In genomic region chr6:145322246-145322645, GRCm38 (mm10) we compare ENCODE assay signal across 24 mouse cellular contexts.
DNase-seq lines count a peak whose midpoint lies in the region; ATAC-seq and TF ChIP-seq lines count a peak whose summit lies in the region.
"Had no signal": no experiment of that assay in that cellular context is flagged by ENCODE, and none has a peak within 500 bp of the region (broad histone marks: within the 10 kb centered on the region; RNA-seq: fewer than 3 reads in every experiment).

No protein-coding gene starts in this region.

- DNase-seq in 416B (ENCODE audit: low read depth) (peak; percentile 61), adipocyte (ENCODE audit: low spot score) (no peak)
- DNase-seq in Muller cell, postnatal 12 days (ENCODE audit: inconsistent ontology term) = no peak
- DNase-seq in left cerebral cortex, postnatal 25 days (ENCODE audit: low spot score in 2 of 2) = no peak
- no peak for DNase-seq in left cerebral cortex, postnatal 4 days
- DNase-seq: adrenal gland, adult 8-10 months; adrenal gland, postnatal 14 days; adrenal gland, postnatal 36 days; B cell, adult 2 months; cerebellum, adult 11 months; cerebellum, adult 18-20 months; cerebellum, adult 8-10 months; cerebellum, adult 9-11 months; cerebellum, postnatal 14 days; cerebellum, postnatal 36 days; forebrain, postnatal 0 days had no signal

- peak; percentile 70 for ATAC-seq in granulocyte monocyte progenitor cell, adult 5-6 weeks (replicated peaks; ENCODE audit: poor library complexity, severe bottlenecking)
- ATAC-seq in megakaryocyte progenitor cell, adult 5-6 weeks (replicated peaks; ENCODE audit: poor library complexity) = peak; percentile 68
- ATAC-seq: CD4-positive, CD25-positive, alpha-beta regulatory T cell, adult 4 months; forebrain, embryonic 13.5 days; forebrain, embryonic 15.5 days; forebrain, postnatal 0 days had no signal

- no peak for TF ChIP-seq CTCF in bone marrow, adult 2 months (IDR thresholded peaks at IDR 0.05; ENCODE audit: control insufficient read depth, insufficient read depth, low read length)

- H3K4me3 ChIP-seq in bone marrow, adult 2 months (replicated peaks; ENCODE audit: control insufficient read depth, low read depth, low read length) = no peak overlapping the region
- H3K4me3 ChIP-seq: embryonic facial prominence, embryonic 10.5 days; embryonic facial prominence, embryonic 12.5 days; forebrain, embryonic 13.5 days; forebrain, embryonic 15.5 days had no signal

- H3K4me1 ChIP-seq in bone marrow, adult 2 months (ENCODE audit: control insufficient read depth, insufficient read depth, low read length) = peaks cover 4% of the 10 kb centered on the region; the same call in 1 of the 2 replicates
- H3K4me1 ChIP-seq: embryonic facial prominence, embryonic 10.5 days; embryonic facial prominence, embryonic 12.5 days; forebrain, embryonic 13.5 days; forebrain, embryonic 15.5 days had no signal

- WGBS in bone marrow, adult 2 months = 45% methylated on average over 7 of the region's 7 CpGs

- H3K27ac ChIP-seq in bone marrow, adult 2 months (ENCODE audit: control insufficient read depth, insufficient read depth, low read depth, low read length, poor library complexity) = peak overlapping the region; percentile 45
- H3K27ac ChIP-seq: embryonic facial prominence, embryonic 10.5 days; embryonic facial prominence, embryonic 12.5 days; forebrain, embryonic 13.5 days; forebrain, embryonic 15.5 days had no signal

- intact Hi-C loops in left cerebral cortex, postnatal 25 days (cut with DNase I) = no loop called here
- intact Hi-C loops in left cerebral cortex, postnatal 4 days (cut with DNase I) = no loop called here

- TF ChIP-seq POLR2A in bone marrow, adult 2 months (IDR thresholded peaks at IDR 0.05; ENCODE audit: borderline replicate concordance, control insufficient read depth, low read depth, low read length) = no peak
